Mouse (Mus musculus) T-cell, adult 2 months (primary cell): ENCODE data around the gene Myo3b.
"Not testable (repeated sequence)": the region's sequence is repeated elsewhere in the genome, so short reads cannot be mapped to it uniquely, and the experiment has no call there.

Experiments used
- DNase-seq: peaks from one replicate; pipeline ENCODE4 v3.0.0; 2022; ENCODE audit warnings: low spot score

Gene Myo3b

DNA sequence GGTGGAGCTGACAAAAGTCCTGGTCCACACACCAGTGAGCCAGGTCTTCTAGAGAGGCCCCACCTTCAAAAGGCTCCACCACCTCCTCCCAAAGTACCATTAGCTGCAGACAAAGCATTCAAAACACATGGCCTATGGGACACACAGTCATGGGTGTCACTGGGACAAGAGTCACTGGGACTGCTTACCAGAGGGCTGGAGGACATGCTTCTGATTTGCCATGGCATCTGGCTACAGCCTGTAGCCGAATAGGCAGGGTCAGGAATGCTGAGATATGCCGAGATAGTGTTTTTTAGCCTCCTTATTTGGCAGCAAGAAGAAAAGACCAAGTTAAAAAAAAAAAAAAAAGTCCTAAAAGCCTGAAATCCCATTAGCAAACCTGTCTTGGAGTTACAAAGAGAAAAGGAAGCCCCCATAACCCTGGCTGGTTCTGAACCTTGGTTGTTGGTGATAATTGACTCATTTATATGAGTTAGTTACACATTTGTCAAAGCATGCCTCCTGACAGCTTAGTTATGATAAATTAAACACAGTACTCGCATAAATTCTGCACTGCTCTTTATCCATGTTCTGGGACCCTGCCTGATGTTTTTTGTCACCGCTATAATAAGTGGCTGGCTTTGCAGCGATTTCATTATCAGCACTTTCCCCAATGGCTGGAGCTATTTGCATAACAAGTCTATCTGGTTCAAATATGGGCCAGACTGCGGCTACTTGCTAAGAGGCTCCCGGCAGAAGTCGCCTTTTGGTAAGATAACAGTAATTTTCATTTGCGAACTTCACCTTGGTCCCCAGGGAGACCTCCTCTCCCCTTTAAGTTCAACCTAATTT is 156.7 kb downstream of the Myo3b start:
- no peak for DNase-seq

DNA sequence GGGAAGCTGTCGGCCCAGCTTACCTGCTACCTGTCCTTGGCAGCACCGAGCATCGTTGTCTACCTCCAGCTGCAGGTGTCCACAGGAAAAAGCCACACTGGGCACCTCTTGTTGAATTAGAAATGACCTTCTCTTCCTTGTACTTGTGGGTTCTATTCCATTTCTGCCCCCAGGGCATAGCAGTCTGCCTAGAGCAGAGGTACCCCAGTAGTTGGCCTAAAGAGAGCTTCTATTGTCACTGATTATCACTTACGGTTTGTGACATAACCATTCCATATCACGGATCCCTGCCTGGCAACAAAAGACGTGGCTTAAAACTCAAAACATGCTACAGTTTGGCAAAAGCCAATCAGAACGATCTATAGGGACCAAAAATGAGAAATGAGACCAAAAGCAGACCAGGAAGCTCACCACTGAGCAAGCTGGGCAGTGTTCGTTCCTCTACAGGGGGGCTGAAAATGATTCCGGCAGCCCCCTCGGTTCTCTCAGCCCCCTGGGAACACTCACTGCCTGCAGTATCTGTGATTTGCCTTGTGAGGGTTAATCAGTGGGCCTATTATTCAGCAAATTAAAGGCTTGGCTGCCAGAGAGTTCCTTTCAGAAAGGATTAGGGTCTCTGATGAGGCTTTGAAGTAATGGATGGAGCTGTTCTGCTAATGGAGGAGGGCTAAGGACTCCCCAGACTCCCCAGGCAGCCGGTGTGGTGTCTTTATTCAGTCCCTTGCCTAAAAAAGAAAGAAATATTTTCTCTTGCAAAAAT is 163.1 kb downstream of the Myo3b start:
- no peak for DNase-seq

DNA sequence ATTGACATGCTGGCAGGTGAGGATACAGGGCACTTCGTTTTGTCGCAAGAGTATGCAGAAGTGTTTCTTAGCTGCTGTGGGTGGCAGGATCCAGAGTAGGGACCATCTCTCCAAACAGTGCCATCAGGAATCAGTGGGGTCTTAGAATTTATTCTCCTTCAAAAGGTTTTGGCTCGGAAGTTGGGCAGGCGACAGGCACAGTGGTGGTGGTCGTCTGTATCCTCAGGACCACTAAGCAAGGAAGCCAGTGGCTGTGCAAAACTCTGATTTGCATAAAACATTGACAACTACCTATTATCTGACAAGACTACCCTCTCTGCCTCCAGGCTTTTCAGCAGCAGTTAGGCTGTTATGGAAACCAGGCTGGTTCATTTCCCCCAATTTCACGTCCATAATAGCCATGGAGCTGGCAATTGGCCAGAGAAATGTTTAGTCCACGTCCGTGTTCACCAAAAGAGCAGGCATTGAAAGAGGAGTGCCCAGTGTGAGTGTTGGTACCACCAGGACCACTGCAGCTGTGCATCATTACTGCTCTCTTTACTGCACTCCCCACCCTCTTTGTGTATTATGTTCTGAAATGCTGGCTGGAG is 163.7 kb downstream of the Myo3b start:
- DNase-seq: no peak

DNA sequence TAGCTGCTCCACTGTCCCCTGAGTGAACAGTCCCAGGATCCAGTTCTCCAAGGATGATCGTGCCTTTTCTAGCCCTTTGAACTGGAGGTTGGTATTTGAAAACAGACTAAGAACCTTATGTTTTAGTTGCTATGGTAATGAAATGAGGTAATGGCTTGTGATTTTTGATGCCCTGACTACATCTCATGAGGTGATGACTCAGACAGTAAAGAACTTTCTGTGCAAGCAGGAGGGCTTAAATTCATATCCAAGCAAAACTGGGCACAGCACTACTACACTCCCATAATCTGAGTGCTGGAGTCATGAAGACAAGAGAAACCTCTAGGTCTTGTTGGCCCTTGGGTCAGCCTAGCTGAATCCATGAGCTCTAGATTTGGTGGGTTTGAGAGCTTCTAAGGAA is 169.5 kb downstream of the Myo3b start:
- no peak for DNase-seq

DNA sequence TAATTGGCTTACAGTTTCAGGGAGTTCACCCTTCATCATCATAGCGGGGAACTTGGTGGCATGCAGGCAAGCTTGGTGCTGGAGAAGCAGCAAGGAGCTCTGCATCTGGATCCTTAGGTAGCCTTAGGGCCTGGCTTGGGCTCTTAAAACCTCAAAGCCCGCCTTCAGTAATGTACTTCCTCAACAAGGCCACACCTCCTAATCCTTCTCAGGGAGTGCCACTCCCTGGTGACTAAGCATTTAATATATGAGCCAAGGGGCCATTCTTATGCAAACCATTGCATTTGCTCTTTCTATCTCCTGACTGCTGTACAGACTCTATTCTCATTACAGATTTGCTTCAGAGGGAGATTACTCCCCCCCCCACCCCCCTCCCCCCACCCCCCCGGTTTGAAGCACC is 170.9 kb downstream of the Myo3b start:
- no peak for DNase-seq

DNA sequence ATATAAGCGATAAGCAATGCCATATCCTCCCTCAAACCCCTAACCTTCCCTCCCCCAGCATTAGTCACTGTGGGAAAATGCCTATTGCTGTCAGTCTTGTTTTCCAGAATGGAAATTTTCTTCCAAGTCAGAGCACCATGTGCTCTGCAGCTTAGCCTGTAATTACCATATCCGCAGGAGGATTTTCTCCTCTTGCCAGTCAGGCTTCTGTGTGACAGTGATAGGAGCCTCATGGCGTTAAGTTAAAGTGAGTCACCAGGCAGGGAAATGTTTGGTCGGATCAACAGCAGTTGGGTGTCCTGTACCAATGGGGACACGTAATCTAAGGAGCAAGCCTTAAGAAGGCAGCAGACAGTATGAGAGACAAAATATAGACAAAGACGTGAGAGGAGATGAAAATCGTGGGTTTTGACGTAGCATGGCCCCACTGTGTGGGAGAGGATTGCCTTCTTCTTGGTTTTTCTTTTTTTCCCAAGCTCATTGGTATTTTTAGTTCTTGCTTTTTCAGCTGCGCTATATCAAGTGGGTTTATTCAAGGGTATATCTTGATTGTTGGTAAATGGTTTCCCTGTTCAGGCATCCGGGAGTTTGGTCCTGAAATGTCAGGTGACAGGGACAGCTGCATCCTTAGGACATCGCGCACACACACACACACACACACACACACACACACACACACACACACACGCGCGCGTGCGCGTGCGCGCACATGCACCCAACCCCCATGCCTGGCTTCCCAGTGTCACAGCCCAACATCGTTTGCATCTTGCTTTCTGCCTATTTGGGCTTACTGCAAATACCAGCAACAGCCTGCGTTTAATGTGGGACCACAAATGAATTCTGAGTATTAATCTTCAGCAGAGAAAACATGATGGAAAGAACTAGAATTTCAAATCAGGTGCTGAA is 171.8 kb downstream of the Myo3b start:
- DNase-seq: no peak

DNA sequence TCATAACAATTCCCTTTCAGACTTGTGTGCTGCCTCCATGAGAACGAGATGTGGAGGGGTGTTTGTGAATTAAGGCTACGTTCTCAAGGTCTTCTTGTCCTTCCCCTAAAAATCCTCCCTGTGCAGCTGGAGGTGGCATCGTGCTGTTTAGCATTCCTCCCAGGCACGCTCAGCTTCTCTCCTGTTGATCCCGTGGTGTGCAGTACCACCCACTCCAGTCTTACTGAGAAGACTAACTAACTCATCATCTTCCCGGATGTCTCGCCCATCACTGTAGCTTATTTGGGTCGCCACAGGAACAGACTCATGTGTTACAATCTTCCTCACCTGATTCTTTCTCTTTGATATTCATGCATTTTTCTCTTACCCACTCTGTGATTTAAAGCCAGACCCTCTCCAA is 175.5 kb downstream of the Myo3b start:
- DNase-seq: no peak

DNA sequence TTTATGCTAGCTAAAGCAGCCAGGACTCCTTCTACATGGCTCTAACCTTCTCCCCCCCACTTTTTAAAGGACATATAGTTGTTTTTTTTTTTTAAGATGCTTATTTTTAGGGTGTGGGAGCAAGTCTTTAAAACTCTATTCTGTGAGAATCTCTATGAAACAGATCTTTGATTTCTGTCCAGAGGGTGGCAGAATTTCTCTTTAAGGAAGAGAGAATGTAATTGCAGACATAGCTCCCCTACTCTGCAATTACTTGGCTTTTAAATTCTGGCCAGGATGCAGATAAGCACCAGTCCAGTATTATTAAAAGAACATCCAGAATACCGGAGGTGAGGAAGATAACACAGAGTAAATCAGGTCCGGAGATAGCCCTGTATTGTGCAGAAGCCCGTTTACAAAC is 178.9 kb downstream of the Myo3b start:
- DNase-seq: no peak

DNA sequence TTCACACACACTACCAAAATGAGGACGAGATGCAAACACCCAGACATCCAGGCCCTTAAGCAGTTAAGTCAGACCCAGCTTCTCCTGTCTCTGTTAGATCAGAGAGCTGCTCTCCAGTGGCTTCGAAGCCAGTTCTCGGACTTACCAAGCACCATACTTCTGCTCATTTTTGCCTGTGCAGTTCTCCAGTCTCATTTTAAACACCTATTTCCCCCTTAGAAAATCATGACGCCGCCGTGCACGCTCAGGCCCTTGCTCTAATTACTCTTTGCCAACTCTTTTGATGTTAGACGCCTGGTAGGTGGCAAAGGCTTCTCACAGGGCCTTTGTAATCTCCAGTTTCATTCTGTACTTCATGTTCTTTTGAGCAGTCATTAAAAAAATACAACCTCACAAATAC is 179.5 kb downstream of the Myo3b start:
- DNase-seq: no peak

DNA sequence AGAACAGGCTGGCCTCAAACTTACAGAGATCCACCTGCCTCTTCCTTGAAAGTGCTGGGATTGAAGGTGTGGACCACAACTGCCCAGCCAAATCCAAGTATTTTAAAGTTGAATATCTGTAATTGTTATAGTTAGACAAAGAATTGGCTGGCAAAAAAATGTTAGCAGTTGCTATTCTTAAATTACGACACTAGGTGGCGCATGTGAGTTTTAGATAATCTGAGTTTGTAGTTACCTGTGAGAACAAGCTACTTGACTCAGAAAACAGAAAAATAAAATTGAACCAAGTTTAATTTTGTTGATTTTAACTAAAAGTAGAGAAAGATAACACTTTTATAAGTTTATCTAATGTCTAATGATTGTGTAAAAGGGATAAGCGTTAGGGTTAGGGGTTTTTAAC is 187.8 kb downstream of the Myo3b start:
- no peak for DNase-seq

DNA sequence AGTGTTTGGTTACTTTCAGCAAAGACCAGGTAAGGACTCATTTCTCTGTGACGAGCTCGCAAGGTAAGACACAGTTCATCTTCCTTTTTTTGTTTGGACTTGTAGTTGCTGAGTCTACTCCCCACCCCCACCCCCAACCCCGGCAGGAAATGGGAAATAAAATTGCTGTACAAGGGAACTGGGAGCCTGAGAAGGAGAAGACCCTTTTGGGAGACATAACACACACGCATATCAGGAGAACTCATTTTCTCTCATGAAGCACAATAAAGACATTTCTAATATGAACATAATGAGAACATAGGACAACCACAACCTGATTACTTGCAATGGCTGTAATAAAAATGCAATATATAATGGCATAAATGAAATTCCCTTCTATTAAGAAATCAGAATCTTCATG is 195.5 kb downstream of the Myo3b start:
- not testable (repeated sequence) for DNase-seq

DNA sequence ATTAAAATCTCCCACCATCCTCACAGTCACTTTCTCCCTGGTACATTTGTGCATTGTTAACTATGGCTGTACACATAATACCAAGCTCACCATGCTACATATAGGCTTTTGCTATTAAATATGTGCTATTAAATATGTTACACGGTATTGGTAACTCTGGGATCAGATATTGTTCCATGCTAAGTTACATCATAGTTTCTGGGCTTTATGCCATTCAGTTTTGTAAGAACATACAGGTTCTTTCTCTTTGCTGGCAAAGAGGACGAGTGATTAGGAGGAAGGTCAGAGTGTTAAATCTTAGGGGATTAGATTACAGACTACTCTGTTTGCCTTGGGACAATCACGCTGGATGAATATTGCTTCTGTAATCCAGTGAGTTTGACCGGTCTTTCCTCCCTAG is 207.1 kb downstream of the Myo3b start:
- DNase-seq: no peak

DNA sequence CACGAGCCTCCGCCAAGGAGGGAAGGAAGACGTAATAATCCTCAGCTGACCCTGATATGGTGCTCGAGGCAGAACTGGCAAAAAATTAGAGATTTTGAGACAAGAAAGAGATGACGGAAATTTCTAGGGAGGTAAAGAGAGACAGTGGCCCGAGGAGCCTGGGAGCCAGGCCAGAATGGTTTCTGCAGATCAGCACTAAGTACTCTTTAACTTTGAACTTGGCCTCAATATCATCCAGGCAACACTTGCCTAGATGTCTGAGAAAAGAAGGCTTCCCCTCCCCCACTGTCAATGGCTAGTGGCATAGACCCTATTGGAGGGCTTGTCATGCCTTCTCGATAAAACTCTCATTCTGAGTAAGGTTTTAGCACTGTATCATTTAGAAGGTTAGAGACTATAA is 209.7 kb downstream of the Myo3b start:
- DNase-seq: no peak

DNA sequence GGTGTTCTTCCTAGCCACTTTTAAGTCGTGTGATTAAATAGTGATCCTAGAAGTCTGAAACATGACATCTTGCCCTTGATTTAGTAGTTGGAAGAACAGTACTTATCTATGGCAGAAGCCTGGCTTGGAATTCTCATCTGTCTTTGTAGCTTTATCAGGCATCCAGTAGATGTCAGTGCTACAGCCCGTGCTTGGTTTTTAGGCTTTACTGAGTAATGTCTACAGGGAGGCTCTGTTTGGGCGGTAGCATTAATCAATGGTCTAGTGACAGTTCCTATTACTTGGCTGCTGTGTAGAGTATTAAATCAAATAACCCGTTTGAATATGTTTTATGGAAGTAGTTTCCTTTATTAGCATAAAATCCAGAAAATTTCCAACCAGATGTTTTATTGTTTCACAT is 210.9 kb downstream of the Myo3b start:
- DNase-seq: no peak

DNA sequence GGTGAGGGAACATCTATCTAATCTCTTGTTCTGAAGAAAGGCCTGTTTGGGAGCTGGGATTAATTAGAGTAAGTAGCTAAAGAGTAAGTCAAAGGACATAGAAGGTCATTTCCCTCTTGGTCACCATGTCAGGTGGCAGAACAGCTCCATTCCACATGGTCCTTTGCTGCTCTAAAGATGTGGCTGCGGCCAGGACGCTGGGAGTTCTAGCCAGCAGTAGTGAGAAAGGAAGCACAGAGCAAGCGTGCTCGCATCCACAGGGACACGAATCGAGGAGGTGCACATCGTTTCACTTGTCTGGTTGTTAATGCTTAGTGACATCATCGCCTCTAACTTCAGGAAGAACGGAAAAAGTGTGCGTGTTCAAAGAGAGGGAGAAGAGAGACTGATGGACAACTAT is 212.3 kb downstream of the Myo3b start:
- DNase-seq: no peak

DNA sequence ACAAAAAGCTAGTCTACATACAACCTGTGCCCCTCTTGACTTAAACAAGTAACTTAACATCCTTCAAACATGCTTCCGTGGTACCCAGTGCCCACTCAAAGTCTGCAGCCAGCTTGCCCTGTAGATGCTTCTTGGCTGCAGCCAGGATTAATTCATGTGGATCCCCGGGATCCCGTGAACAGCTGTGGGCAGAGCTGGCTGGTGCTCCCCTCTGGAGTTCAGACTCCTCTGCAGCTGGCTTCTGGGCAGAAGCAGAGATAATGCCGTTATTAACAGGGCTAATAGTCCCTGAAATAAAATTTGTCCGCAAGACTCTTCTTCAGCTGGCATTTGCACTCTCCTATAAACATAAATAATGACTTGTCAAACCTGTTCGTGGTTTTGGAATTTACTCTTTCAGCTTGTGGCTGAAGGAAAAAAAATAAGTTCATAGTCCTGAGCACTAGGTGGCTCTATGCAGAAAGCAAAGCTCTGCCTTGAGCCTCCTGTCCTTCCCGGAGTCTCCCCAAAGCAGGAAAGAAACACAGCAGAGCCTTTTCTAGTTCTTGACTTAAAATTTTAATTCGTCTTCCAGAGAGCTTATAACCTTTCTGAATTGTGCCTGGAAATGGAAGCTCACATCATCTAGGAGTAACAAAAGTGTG is 220.6 kb downstream of the Myo3b start:
- no peak for DNase-seq

DNA sequence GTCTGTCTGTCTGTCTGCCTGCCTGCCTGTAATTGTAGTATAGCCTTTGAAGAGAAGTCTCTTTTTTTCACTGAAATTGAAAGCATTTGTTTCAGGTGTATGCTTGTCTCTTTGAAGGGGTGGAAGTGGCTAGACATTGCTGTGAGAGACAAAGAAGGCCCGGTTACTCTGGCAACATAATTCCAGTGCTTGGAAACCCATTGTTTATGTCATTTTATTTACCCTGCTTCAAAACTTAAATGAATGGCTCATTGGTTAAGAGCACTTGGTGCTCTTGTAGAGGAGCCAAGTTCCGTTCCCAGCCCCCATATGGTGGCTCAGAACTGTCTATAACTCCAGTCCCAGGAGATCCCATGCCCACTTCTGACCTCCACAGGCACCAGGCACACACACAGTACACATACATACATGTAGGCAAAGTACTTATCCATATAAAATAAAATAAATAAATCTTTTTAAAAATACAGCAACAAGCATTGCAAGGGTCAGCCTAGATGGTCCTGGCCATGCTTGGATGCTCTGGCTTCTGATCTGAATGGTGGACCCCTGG is 221.8 kb downstream of the Myo3b start:
- DNase-seq: no peak

DNA sequence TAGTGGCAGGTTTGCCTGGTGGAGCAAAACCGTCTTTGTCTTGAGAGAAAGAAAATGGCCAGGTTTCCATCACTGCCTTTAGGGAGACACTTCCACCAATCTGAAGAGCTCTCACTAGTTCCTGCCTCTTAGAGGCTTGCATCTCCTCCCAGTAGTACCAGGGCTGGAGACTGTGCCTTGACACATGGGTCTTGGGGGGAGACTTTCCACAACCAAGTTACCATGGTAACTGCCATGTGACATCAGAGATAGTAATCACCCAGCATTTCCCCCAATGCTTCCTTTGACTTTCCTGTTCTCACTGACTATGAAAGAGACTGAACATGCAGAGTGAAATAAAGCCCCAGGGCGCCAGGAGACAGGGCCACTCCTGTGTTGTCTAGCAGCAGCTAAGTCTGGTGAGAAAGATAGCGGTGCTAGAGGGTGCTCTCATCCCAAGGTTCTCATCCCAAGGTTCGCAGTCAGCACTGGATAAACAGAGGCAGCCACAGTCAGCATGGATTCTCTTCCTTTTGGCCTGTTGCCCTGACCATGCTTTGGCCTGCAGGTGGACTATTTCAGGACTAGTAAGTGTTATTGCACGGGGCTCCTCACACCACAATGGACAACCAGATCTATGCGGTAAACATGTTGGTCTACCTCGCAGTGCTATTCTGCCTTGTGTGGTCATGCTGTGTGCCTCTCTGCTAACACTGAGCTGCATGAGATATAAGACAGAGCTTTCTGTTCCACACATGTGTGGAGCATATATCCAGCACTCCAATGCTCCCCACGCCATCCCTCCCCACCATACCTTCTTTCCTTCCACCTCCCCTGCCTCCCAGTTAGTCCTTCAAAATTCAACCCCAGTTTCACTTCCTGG is 223.0 kb downstream of the Myo3b start:
- DNase-seq: no peak

DNA sequence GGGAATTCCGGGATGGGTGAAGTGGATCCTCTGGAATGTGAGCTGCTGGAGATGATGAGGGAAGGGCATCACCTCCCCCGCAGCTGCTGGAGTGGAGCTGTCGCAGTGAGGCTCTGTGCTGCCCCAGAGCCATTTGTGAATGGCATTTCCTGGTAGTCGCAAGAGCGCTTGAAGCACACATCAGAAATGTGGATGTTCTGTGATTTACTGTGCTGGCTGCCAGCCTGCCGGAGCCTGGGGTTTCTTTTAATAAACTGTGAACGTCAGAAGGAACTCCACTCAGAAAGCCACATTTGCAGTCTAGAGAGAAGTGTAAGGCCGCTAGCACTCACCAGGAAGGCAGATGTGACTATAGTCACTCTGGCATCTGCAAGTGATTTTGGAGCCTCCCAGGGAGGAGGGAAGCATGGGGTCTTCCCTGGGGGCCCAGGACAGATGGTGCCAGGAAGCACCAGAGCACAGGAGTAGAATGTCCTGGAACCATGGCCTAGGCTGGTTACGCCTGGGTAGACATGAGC is 223.7 kb downstream of the Myo3b start:
- no peak for DNase-seq
